Mouse (Mus musculus) left cerebral cortex, postnatal 25 days (tissue): ENCODE measurements at regions not wholly inside any gene's neighbourhood (a gene's known extent, or its start where the extent isn't known, plus 50 kb on each side); places are given as distances from the start of the nearest gene placed in this dataset.

ENCODE experiments used
- DNase-seq, 2 experiments: peaks; one replicate each; pipeline ENCODE4 v3.0.0; 2022; ENCODE audit warnings: low spot score in 2 of 2, mixed read lengths in 1 of 2
- intact Hi-C: fragments of 180-260 bp; cut with DNase I; formaldehyde crosslinking; loops from one replicate; pipeline ENCODE4 v1.15.1; 2025

DNA sequence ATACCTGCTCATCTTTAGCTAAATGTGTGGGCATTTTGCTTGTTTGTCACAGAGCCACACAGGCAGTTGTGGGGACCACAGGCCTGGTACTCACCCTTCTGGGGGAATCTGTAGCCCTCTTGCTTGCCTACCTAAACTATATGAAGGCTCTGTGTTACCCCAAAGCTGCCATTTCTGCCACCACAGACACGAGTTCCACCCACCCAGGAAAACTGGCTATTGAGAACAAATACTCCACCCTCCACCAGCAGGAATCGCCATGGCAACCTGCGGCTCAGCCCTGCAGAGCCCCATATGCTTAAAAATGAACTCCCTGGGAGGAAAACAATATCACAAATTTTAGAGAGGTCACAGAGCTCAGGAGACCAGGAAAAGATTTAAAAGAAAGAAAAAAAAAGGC lies 76.0 kb upstream of the Ywhaq start:
- peak; percentile 52 to 63 for DNase-seq
- intact Hi-C loops = no loop called here

DNA sequence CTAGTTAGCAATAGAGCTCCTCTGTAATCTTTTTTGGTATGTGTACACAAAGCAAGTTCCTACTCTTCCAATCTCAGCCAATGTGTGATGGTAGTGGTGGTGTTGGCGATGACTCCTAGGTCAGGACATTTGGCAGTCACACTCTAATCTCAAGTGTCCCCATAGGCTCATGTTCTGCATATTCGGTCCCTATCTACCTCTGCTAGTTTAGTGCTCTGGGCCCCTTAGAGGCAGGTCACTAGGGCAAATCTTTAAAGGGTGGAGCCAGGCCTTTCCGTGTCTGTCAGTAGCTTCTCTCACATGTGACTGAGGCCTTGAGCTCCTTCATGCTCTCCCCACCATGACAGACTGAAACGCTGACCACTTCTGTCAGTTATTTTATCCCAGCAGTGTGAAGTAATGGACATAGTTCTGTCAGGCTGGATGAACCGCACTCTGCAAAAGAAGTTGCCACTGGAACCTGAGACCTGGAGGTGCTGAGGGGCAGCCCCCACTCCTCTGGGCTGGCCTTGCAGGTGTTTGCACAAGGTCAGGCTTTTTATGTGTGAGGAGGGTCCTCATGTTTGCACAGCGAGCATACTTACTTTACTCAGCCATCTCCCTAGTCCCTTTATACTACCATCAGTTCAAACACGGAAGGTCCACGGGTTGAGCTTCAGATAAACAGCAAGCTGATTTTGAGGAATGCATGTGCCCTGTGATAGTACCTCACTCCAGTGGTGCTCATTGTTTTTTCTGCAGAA lies 75.3 kb upstream of the Ywhaq start:
- no peak for DNase-seq
- intact Hi-C loops = no loop called here

DNA sequence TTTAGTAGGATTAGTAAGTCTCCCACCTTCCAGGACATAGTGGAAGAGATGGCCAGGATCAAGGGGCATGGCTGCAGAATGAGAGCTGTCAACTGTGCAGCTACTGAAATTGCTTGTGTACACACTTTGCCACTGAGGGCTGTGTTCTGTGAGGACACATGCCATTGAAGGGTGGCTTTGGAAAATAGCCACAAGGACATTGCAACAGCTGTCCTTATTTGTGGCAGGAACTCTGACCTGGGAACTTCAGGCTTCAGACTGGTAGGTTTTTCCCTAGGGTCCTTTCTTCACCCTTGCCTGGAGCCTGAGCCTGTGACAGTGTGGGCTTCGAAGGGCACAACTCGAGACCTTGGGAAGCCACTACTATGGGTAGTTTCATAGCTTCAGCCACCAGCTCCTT lies 64.2 kb upstream of the Ywhaq start:
- DNase-seq = no peak
- intact Hi-C loops = no loop called here

DNA sequence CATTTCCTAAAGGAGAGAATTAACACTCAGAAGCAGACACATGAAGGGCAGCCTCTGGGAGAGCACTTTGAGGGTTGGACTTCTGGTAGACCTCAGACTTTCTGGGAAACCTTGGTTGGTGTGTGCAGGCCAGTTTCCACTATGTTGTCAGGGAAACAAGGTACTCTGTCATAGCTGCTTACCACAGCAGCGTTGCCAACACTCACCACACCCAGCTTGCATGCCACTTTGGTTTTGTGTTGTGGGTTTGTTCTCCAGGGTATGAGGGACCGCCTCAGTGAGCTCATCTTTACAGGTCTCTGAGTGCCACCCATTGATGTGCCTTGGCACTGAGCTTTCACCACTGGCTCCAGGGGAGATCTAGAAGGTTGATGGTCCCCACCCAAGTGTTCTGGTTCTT lies 62.8 kb upstream of the Ywhaq start:
- intact Hi-C loops = no loop called here
- no peak for DNase-seq

GRCm38 (mm10) chr12:21479251-21479650 lies 61.8 kb upstream of the Ywhaq start:
- intact Hi-C loops = no loop called here
- no peak for DNase-seq

GRCm38 (mm10) chr12:21476516-21476915 lies 59.1 kb upstream of the Ywhaq start:
- intact Hi-C loops = no loop called here
- DNase-seq = no peak

DNA sequence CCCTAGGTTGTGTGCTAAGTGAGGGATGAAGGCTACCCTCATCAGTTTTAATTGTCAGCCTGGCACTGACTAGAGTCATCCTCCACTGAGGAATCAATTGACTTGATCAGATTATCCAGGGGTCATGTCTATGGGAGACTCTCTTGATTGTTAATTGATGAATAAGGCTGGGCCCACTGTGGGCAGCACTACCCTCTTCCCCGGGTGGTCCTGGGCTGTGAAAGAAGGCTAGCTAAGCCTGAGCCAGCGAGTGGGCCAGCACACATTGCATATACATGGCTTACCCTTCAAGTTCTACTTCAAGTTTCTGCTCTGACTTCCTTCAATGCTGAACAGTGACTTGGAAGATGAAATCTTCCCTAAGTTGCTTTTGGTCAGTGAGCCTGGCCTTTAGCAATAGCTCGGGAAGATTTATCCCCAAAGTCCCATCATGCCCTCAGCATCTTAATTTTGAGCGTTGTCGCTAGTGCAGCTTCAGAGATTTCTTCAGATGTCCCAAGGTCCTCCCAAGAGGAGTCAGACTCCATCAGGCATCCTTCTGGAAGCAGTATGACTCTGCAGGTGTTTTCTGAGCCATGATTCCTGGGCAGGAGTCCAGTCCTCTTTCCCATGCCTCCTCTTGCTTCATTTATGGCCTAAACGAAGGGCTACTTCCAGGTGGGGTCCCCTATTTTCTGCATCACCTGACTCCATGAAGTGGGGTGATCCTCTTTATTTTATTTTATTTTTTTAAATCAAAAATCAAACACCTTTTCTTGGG lies 55.7 kb upstream of the Ywhaq start:
- intact Hi-C loops = no loop called here
- DNase-seq = no peak

- intact Hi-C loops = no loop called here
Measured at GRCm38 (mm10) chr12:21472487-21472886, 55.0 kb upstream of the Ywhaq start.

GRCm38 (mm10) chr12:21471986-21472385 lies 54.5 kb upstream of the Ywhaq start:
- intact Hi-C loops = no loop called here
- DNase-seq = no peak

More at GRCm38 (mm10) chr12:21472487-21472886, 55.0 kb upstream of the Ywhaq start:
- DNase-seq = peak; percentile 30 to 69

GRCm38 (mm10) chr12:21470286-21470685 lies 52.8 kb upstream of the Ywhaq start:
- intact Hi-C loops = no loop called here
- no peak for DNase-seq
